Mouse (Mus musculus) CD8-positive naive resting alpha-beta T cell, adult 2 months (primary cell): ENCODE data around the gene Atp13a5.

Experiments
- DNase-seq, 2 experiments: peaks; one replicate each; pipeline ENCODE4 v3.0.0; 2022; ENCODE audit warnings: low read depth in 2 of 2, low spot score in 2 of 2

Gene Atp13a5

DNA sequence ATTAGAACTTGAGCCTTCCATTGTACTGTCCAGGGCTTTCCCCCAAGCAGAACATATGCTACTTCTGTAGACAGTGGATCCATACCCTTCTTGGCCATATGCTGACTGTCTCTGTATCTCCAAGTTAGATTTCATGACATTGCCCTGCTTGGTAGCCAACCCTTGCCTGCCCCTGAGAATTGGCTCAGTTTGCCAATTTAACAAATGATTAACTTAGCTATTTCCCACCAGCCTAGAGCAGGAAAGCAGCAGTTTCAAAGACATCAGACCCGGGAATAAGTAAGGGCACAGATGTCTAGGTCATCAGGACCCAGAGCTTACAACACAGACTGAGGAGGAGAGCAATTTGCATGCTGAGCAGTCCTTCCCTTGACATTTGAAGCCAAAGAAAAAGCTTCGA, 173.0 kb downstream of the Atp13a5 start:
- DNase-seq, result no peak

DNA sequence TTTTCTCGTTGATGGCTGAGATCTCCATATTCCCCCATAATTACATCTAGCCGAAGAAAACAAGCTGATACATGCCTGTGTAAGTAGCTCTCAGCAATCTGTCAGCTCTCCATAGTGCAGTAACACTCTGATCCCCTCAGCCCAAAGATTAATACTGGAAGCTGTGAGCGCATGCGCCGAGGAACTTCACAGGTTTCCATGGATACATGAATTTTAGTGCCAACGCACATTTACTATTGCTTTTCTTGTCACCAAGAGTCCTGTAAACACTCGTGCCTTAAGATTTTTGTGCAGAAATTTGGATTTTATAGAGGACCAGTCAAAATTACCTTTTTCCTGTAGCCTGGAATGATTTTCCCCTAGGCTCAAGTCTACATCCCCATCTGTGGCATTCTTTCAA, 173.7 kb downstream of the Atp13a5 start:
- no peak for DNase-seq

- no peak for DNase-seq
These were observed 177.4 kb downstream of the Atp13a5 start for GRCm38 (mm10) chr16:29201146-29201545.

GRCm38 (mm10) chr16:29198461-29198860, 180.1 kb downstream of the Atp13a5 start:
- DNase-seq, result no peak

- DNase-seq, result no peak
These were observed 183.4 kb downstream of the Atp13a5 start for GRCm38 (mm10) chr16:29195156-29195555.

- no peak for DNase-seq
These were observed 184.6 kb downstream of the Atp13a5 start for GRCm38 (mm10) chr16:29193981-29194380.

DNA sequence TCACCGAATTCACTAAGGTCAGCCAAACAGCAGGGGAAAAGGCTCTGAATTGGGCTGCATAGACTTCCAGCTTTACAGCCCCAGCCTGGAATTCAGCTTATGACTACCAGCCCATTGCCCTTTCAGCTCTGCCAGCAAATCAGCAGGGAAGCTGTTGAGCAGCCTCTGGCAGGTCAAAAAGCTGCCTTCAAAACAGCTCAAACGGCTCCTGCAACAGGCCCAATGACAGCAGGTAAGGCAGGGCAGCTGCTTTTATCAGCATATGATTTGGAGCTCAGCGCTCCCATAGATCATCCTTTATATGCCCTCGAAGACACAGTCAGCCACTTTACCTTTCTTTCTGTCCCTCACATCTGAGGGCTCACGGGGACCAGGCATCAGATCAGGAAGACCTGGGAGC, 185.6 kb downstream of the Atp13a5 start:
- DNase-seq, result no peak
